Mouse (Mus musculus): ENCODE data around the gene Nos3. TPM values are rescaled to one million over a fixed set of nuclear protein-coding genes. Genes with fewer than 3 reads are reported as not detected.

The Nos3 gene
- polyA plus RNA-seq, 1 experiment, result not detected

GRCm38 (mm10) chr5:24329212-24329964, 35.2 kb upstream of the Nos3 start:
- Histone ChIP-seq H3K4me1 (peaks cover 9% of the 10 kb centered on the region), H3K4me3 (replicated peaks) (peak overlapping the region; percentile 46), H3K27me3 (replicated peaks) (peaks cover 94% of the 10 kb centered on the region), H3K9me3 (no peaks in the 10 kb centered on the region), H3K36me3 (replicated peaks; ENCODE audit: low read length) (no peaks in the 10 kb centered on the region)
- TF ChIP-seq FLI1 (IDR thresholded peaks at IDR 0.05; ENCODE audit: low read length) (no peak), GATA1 (IDR thresholded peaks at IDR 0.05; ENCODE audit: borderline replicate concordance, low read length) (no peak)

GRCm38 (mm10) chr5:24329965-24330298, 34.7 kb upstream of the Nos3 start:
- Histone ChIP-seq H3K36me3 (replicated peaks; ENCODE audit: low read length) (no peaks in the 10 kb centered on the region), H3K4me1 (peaks cover 9% of the 10 kb centered on the region), H3K27me3 (replicated peaks) (peaks cover 95% of the 10 kb centered on the region), H3K4me3 (replicated peaks) (no peak overlapping the region), H3K9me3 (no peaks in the 10 kb centered on the region)
- TF ChIP-seq GATA1 (IDR thresholded peaks at IDR 0.05; ENCODE audit: borderline replicate concordance, low read length), result no peak
- no peak for TF ChIP-seq FLI1 (IDR thresholded peaks at IDR 0.05; ENCODE audit: low read length)

GRCm38 (mm10) chr5:24332401-24332800, 32.2 kb upstream of the Nos3 start:
- TF ChIP-seq GATA1 (IDR thresholded peaks at IDR 0.05; ENCODE audit: borderline replicate concordance, low read length) (no peak), FLI1 (IDR thresholded peaks at IDR 0.05; ENCODE audit: low read length) (no peak)

GRCm38 (mm10) chr5:24334749-24335148, 29.9 kb upstream of the Nos3 start:
- Histone ChIP-seq H3K27me3 (replicated peaks) (peaks cover 94% of the 10 kb centered on the region), H3K9me3 (no peaks in the 10 kb centered on the region), H3K4me3 (replicated peaks) (no peak overlapping the region), H3K36me3 (replicated peaks; ENCODE audit: low read length) (no peaks in the 10 kb centered on the region), H3K4me1 (peaks cover 16% of the 10 kb centered on the region)
- TF ChIP-seq GATA1 (IDR thresholded peaks at IDR 0.05; ENCODE audit: borderline replicate concordance, low read length) (no peak), FLI1 (IDR thresholded peaks at IDR 0.05; ENCODE audit: low read length) (no peak)

More at GRCm38 (mm10) chr5:24332401-24332800, 32.2 kb upstream of the Nos3 start:
- Histone ChIP-seq H3K36me3 (replicated peaks; ENCODE audit: low read length) (no peaks in the 10 kb centered on the region), H3K27me3 (replicated peaks) (peaks cover 94% of the 10 kb centered on the region), H3K4me3 (replicated peaks) (no peak overlapping the region), H3K9me3 (no peaks in the 10 kb centered on the region), H3K4me1 (peaks cover 16% of the 10 kb centered on the region)

GRCm38 (mm10) chr5:24335888-24336511, 28.6 kb upstream of the Nos3 start:
- Histone ChIP-seq H3K4me3 (replicated peaks) (no peak overlapping the region), H3K27me3 (replicated peaks) (peaks cover 93% of the 10 kb centered on the region), H3K36me3 (replicated peaks; ENCODE audit: low read length) (no peaks in the 10 kb centered on the region), H3K4me1 (peaks cover 14% of the 10 kb centered on the region), H3K9me3 (no peaks in the 10 kb centered on the region)
- TF ChIP-seq FLI1 (IDR thresholded peaks at IDR 0.05; ENCODE audit: low read length) (no peak), GATA1 (IDR thresholded peaks at IDR 0.05; ENCODE audit: borderline replicate concordance, low read length) (no peak)

GRCm38 (mm10) chr5:24337366-24337765, 27.2 kb upstream of the Nos3 start:
- no peak for TF ChIP-seq GATA1 (IDR thresholded peaks at IDR 0.05; ENCODE audit: borderline replicate concordance, low read length)
- no peak for TF ChIP-seq FLI1 (IDR thresholded peaks at IDR 0.05; ENCODE audit: low read length)
- Histone ChIP-seq H3K27me3 (replicated peaks) (peaks cover 95% of the 10 kb centered on the region), H3K9me3 (no peaks in the 10 kb centered on the region), H3K4me1 (peaks cover 14% of the 10 kb centered on the region), H3K36me3 (replicated peaks; ENCODE audit: low read length) (no peaks in the 10 kb centered on the region), H3K4me3 (replicated peaks) (peak overlapping the region; percentile 21)

GRCm38 (mm10) chr5:24337821-24338220, 26.8 kb upstream of the Nos3 start:
- peaks cover 95% of the 10 kb centered on the region for H3K27me3 ChIP-seq (replicated peaks)
- peaks cover 14% of the 10 kb centered on the region for H3K4me1 ChIP-seq
- TF ChIP-seq GATA1 (IDR thresholded peaks at IDR 0.05; ENCODE audit: borderline replicate concordance, low read length) (no peak), FLI1 (IDR thresholded peaks at IDR 0.05; ENCODE audit: low read length) (no peak)
- H3K36me3 ChIP-seq (replicated peaks; ENCODE audit: low read length), result no peaks in the 10 kb centered on the region
- H3K9me3 ChIP-seq, result no peaks in the 10 kb centered on the region
- H3K4me3 ChIP-seq (replicated peaks), result no peak overlapping the region

GRCm38 (mm10) chr5:24342205-24342963, 22.2 kb upstream of the Nos3 start:
- Histone ChIP-seq H3K27me3 (replicated peaks) (peaks cover 98% of the 10 kb centered on the region), H3K4me1 (peaks cover 16% of the 10 kb centered on the region), H3K36me3 (replicated peaks; ENCODE audit: low read length) (no peaks in the 10 kb centered on the region), H3K9me3 (no peaks in the 10 kb centered on the region), H3K4me3 (replicated peaks) (no peak overlapping the region)
- no peak for TF ChIP-seq GATA1 (IDR thresholded peaks at IDR 0.05; ENCODE audit: borderline replicate concordance, low read length)
- TF ChIP-seq FLI1 (IDR thresholded peaks at IDR 0.05; ENCODE audit: low read length), result no peak

GRCm38 (mm10) chr5:24342966-24343365, 21.6 kb upstream of the Nos3 start:
- no peaks in the 10 kb centered on the region for H3K9me3 ChIP-seq
- peaks cover 98% of the 10 kb centered on the region for H3K27me3 ChIP-seq (replicated peaks)
- H3K36me3 ChIP-seq (replicated peaks; ENCODE audit: low read length), result no peaks in the 10 kb centered on the region
- no peak overlapping the region for H3K4me3 ChIP-seq (replicated peaks)
- H3K4me1 ChIP-seq, result peaks cover 14% of the 10 kb centered on the region
- no peak for TF ChIP-seq GATA1 (IDR thresholded peaks at IDR 0.05; ENCODE audit: borderline replicate concordance, low read length)

- Histone ChIP-seq H3K4me3 (replicated peaks) (no peak overlapping the region), H3K4me1 (peaks cover 16% of the 10 kb centered on the region), H3K27me3 (replicated peaks) (peaks cover 98% of the 10 kb centered on the region), H3K36me3 (replicated peaks; ENCODE audit: low read length) (no peaks in the 10 kb centered on the region), H3K9me3 (no peaks in the 10 kb centered on the region)
- TF ChIP-seq GATA1 (IDR thresholded peaks at IDR 0.05; ENCODE audit: borderline replicate concordance, low read length), result no peak
- TF ChIP-seq FLI1 (IDR thresholded peaks at IDR 0.05; ENCODE audit: low read length), result no peak
These were observed 21.2 kb upstream of the Nos3 start for GRCm38 (mm10) chr5:24343379-24343778.
